Mouse (Mus musculus): ENCODE data around the gene Ugt8a. TPM values are rescaled to one million over a fixed set of nuclear protein-coding genes. Genes with fewer than 3 reads are reported as not detected.

Gene Ugt8a
- polyA plus RNA-seq (2015; fragmentation: Nextera tagmentation; extraction: Ambion mirVana): 14.5 and 15.8 TPM in 2 replicates

DNA sequence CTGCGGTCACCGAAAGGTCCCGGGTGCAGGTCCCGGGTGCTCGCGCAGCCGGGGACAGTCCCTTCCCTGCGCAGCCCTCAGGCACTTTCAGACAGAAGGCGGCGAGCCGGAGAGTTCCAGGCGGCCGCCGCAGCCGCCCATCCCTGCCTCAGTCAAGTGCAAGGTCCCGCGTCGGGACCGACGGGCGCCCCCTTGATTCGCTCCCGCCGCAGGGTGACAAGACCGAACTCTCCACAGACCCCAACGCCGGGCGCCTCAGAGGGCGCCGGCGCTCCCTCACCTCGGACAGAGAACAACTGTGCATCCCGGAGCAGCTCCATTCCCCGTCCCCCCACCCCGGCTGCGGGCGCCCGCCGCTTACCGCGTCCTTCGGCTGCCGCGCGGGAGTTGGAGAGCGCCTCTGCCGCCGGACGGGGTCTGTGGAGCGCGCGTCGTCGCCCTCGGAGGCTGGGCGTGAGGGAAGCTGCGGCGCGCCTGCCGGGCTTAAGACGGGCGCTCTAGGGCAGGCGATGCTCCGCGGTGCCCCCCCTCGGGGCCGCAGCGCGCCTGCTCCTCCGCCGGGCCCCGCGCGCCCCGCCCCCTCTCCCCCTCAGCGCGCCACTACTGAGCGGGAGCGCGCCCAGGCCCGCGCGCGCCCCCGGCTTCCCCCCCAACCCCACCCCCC lies at the start of gene Ugt8a:
Gene Ugt8a, minus strand, starts transcription at position 528 of the 664 bp plus-strand sequence.
- Histone ChIP-seq H3K36me3 (no peaks in the 10 kb centered on the region), H3K27ac (peak within 1 kb of the TSS; percentile 67)
- under 1% methylated on average over 47 of the region's 85 CpGs for WGBS

GRCm38 (mm10) chr3:125986639-125987038 lies 48.2 kb upstream of the Ugt8a start:
- Histone ChIP-seq H3K9me3 (no peaks in the 10 kb centered on the region), H3K36me3 (no peaks in the 10 kb centered on the region), H3K27me3 (replicated peaks) (no peaks in the 10 kb centered on the region), H3K27ac (no peak overlapping the region), H3K4me2 (no peak overlapping the region), H3K4me1 (no peaks in the 10 kb centered on the region), H3K4me3 (replicated peaks) (no peak overlapping the region), H3K9ac (no peak overlapping the region)
- no peak for ATAC-seq (ENCODE audit: insufficient read depth, low FRiP score, low read depth)

More for the DNA sequence above, at the start of gene Ugt8a:
- Histone ChIP-seq H3K4me2 (peak within 1 kb of the TSS; percentile 92), H3K9ac (peak within 1 kb of the TSS; percentile 48), H3K9me3 (no peaks in the 10 kb centered on the region), H3K4me1 (0 out of 2 replicates have a peak, but pooled peaks cover 7% of the 10 kb centered on the region), H3K4me3 (replicated peaks) (peak within 1 kb of the TSS; percentile 56), H3K27me3 (replicated peaks) (peaks cover 13% of the 10 kb centered on the region)
- ATAC-seq (ENCODE audit: insufficient read depth, low FRiP score, low read depth): peak; percentile 86

DNA sequence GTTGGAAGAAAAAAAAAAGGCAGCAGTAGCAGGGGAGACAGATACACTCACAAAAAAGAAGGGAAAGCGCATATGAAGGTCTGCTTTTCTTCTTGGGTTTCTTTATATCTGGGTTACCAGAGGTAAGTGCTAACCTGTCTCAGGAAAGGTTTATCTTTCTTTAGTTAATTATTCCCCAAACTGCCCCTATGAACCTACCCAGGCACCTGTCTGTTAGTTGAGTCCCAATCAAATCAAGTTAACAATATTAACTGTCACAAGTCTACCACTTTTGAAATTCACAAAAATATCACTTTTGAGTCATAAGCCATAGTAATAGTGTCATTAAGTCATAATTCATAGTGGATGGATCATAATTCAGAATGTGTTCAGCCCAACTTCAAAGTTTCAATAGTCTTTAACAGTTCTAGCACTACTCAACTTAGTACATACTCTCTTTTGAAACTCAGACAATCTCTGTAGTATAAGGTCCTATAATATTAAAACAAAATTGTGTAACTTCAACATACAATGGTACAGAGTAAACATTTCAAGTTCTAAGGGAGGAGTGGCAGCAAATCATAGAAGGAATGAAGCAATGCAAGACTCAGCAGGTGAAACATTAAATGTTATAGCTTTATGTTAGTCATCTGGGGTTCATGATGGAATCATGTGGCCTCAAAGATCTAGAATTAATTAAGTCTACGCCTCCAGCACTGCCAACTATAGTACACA lies 45.4 kb upstream of the Ugt8a start:
- no peak for ATAC-seq (ENCODE audit: insufficient read depth, low FRiP score, low read depth)

DNA sequence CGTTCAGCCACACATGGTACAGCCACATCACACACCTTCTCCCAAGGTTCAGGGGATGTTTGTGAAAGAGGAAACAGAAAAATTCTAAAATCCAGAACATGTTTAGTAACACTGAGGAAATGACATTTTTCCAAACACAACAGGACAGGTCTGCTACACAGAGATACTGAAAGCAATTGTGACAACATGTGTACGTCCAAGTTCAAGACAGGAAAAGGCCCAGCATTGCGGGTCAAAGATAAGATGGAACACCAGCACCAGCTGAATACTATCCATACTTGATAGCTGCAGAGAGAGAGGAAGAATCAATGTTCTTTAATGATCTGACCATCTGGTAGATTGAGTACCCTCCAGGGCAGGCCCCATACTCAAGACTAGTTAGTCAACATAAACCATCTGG lies 41.1 kb upstream of the Ugt8a start:
- H3K4me3 ChIP-seq (replicated peaks): no peak overlapping the region
- no peak overlapping the region for H3K4me2 ChIP-seq
- H3K27me3 ChIP-seq (replicated peaks): no peaks in the 10 kb centered on the region
- H3K9ac ChIP-seq: no peak overlapping the region
- no peaks in the 10 kb centered on the region for H3K9me3 ChIP-seq
- H3K36me3 ChIP-seq: no peaks in the 10 kb centered on the region
- no peak overlapping the region for H3K27ac ChIP-seq
- H3K4me1 ChIP-seq: no peaks in the 10 kb centered on the region
- 56% methylated on average over 3 of the region's 3 CpGs for WGBS
- ATAC-seq (ENCODE audit: insufficient read depth, low FRiP score, low read depth): no peak

More for the DNA sequence above, 45.4 kb upstream of the Ugt8a start:
- Histone ChIP-seq H3K9ac (no peak overlapping the region), H3K36me3 (no peaks in the 10 kb centered on the region), H3K4me2 (no peak overlapping the region), H3K27ac (no peak overlapping the region), H3K4me1 (no peaks in the 10 kb centered on the region), H3K4me3 (replicated peaks) (no peak overlapping the region), H3K27me3 (replicated peaks) (no peaks in the 10 kb centered on the region), H3K9me3 (no peaks in the 10 kb centered on the region)
- 85% methylated on average over 2 of the region's 2 CpGs for WGBS

- H3K27me3 ChIP-seq (replicated peaks): no peaks in the 10 kb centered on the region
- H3K27ac ChIP-seq: no peak overlapping the region
- H3K4me1 ChIP-seq: no peaks in the 10 kb centered on the region
- H3K4me2 ChIP-seq: no peak overlapping the region
- no peaks in the 10 kb centered on the region for H3K9me3 ChIP-seq
- no peak overlapping the region for H3K9ac ChIP-seq
- no peak overlapping the region for H3K4me3 ChIP-seq (replicated peaks)
- no peaks in the 10 kb centered on the region for H3K36me3 ChIP-seq
- no peak for ATAC-seq (ENCODE audit: insufficient read depth, low FRiP score, low read depth)
- WGBS: 60% methylated on average over 4 of the region's 4 CpGs
Observed at GRCm38 (mm10) chr3:125975899-125976298, 37.5 kb upstream of the Ugt8a start.

- no peak overlapping the region for H3K4me2 ChIP-seq
- no peak overlapping the region for H3K9ac ChIP-seq
- H3K9me3 ChIP-seq: no peaks in the 10 kb centered on the region
- H3K4me1 ChIP-seq: no peaks in the 10 kb centered on the region
- H3K4me3 ChIP-seq (replicated peaks): no peak overlapping the region
- no peak overlapping the region for H3K27ac ChIP-seq
- no peak for ATAC-seq (ENCODE audit: insufficient read depth, low FRiP score, low read depth)
- WGBS: 44% methylated on average over 4 of the region's 4 CpGs
- no peaks in the 10 kb centered on the region for H3K27me3 ChIP-seq (replicated peaks)
- no peaks in the 10 kb centered on the region for H3K36me3 ChIP-seq
Observed at GRCm38 (mm10) chr3:125969458-125969857, 31.0 kb upstream of the Ugt8a start.

DNA sequence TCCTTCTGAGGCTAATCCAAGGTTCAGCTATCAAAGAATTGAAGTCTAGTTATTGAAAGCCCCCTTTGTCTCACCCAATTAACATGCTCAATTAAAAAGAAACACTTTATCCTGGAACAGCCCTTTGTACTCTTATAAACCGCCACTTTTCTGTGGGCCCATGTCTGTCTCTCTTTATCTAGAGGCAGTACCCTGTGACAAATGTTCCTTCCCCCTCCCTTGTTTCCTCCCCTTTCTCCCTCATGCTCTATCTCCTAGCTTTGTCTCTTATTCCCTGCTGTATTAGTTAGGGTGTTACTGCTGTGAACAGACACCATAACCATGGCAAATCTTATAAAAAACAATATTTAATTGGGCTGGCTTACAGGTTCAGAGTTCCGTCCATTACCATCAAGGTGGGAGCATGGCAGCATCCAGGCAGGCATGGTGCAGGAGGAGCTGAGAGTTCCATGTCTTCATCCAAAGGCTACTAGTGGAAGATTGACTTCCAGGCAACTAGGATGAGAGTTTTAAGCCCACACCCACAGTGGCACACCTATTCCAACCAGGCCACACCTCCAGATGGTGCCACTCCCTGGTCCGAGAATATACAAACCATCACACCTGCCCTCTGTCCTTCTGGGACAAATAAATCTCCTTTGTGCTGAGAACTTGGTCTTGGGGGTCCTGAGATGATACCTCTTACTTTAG lies 17.9 kb upstream of the Ugt8a start:
- ATAC-seq (ENCODE audit: insufficient read depth, low FRiP score, low read depth): no peak
- Histone ChIP-seq H3K4me1 (no peaks in the 10 kb centered on the region), H3K4me2 (no peak overlapping the region), H3K4me3 (replicated peaks) (no peak overlapping the region), H3K9me3 (no peaks in the 10 kb centered on the region), H3K36me3 (no peaks in the 10 kb centered on the region), H3K9ac (no peak overlapping the region), H3K27ac (no peak overlapping the region), H3K27me3 (replicated peaks) (no peaks in the 10 kb centered on the region)
- 77% methylated on average over 3 of the region's 3 CpGs for WGBS

- WGBS: 33% methylated on average over 1 of the region's 1 CpGs
- Histone ChIP-seq H3K27me3 (replicated peaks) (no peaks in the 10 kb centered on the region), H3K9ac (no peak overlapping the region), H3K36me3 (no peaks in the 10 kb centered on the region), H3K4me1 (no peaks in the 10 kb centered on the region), H3K4me2 (no peak overlapping the region), H3K9me3 (no peaks in the 10 kb centered on the region), H3K4me3 (replicated peaks) (no peak overlapping the region), H3K27ac (no peak overlapping the region)
- no peak for ATAC-seq (ENCODE audit: insufficient read depth, low FRiP score, low read depth)
Observed at GRCm38 (mm10) chr3:125954881-125955280, 16.5 kb upstream of the Ugt8a start.

DNA sequence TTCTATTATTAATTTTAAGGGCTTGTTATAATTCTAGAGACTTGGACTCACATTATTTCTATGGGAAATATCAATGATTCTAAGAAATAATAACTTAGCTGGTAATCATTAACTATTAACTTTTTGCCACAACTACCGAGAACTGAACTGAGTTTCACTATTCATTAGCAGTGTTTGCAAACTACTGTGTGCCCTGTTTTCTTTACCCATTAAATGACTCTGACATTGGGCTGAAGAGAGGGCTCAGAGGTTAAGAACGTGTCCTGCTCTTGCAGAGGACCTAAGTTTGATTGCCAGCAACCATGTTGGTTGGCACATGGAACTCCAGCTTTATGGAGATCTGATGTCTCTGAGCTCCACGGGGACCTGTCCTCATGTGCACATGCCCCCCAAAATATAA lies 2.4 kb upstream of the Ugt8a start:
- WGBS: 59% methylated on average over 3 of the region's 3 CpGs
- ATAC-seq (ENCODE audit: insufficient read depth, low FRiP score, low read depth): no peak

GRCm38 (mm10) chr3:125938756-125939109 lies 314 bp upstream of the Ugt8a start:
- Histone ChIP-seq H3K27ac (peak overlapping the region; percentile 44), H3K4me1 (0 out of 2 replicates have a peak, but pooled peaks cover 7% of the 10 kb centered on the region), H3K4me3 (replicated peaks) (peak overlapping the region; percentile 56), H3K36me3 (no peaks in the 10 kb centered on the region), H3K9ac (no peak overlapping the region), H3K27me3 (replicated peaks) (peaks cover 13% of the 10 kb centered on the region), H3K4me2 (peak overlapping the region; percentile 92), H3K9me3 (no peaks in the 10 kb centered on the region)
- WGBS: 1% methylated on average over 35 of the region's 37 CpGs
- peak; percentile 72 for ATAC-seq (ENCODE audit: insufficient read depth, low FRiP score, low read depth)

More for the DNA sequence above, 2.4 kb upstream of the Ugt8a start:
- Histone ChIP-seq H3K27me3 (replicated peaks) (peaks cover 13% of the 10 kb centered on the region), H3K9me3 (no peaks in the 10 kb centered on the region), H3K4me1 (0 out of 2 replicates have a peak, but pooled peaks cover 7% of the 10 kb centered on the region), H3K36me3 (no peaks in the 10 kb centered on the region), H3K4me2 (no peak overlapping the region), H3K4me3 (replicated peaks) (no peak overlapping the region), H3K27ac (no peak overlapping the region), H3K9ac (no peak overlapping the region)

DNA sequence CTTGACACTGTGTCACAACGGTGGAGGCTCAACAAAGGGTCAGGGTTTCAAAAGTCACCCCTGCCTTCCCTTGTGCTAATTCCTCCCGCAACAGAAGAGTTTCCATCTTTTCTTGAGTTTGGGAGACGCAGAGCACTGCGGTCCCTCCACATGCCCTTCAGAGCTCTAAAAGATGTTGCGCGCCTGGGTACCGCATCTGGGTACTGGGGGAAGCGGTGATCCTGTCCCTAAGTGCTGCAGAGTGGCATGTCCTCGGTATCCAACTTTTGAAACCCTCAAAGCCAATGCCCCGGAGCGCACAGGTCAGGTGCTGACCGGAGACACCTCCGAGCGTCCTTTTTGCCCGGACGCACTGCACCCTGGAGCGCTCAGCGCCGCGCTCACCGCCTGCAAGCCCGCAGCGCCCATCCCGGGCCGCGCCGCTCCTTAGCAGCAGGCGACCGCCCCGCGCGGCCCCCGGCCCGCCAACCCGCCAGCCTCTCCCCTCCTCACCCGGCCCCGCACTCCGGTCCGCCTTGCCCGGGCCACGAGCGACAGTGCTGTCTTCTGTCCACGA lies 805 bp downstream of the Ugt8a start:
- Histone ChIP-seq H3K9me3 (no peaks in the 10 kb centered on the region), H3K27me3 (replicated peaks) (peaks cover 13% of the 10 kb centered on the region), H3K9ac (peak overlapping the region; percentile 48), H3K36me3 (no peaks in the 10 kb centered on the region), H3K4me3 (replicated peaks) (peak overlapping the region; percentile 56), H3K4me1 (0 out of 2 replicates have a peak, but pooled peaks cover 7% of the 10 kb centered on the region), H3K27ac (peak overlapping the region; percentile 67), H3K4me2 (peak overlapping the region; percentile 92)
- 1% methylated on average over 43 of the region's 43 CpGs for WGBS
- ATAC-seq (ENCODE audit: insufficient read depth, low FRiP score, low read depth): peak; percentile 37

GRCm38 (mm10) chr3:125935796-125936195 lies 2.6 kb downstream of the Ugt8a start:
- H3K27me3 ChIP-seq (replicated peaks): peaks cover 13% of the 10 kb centered on the region
- H3K4me3 ChIP-seq (replicated peaks): no peak overlapping the region
- ATAC-seq (ENCODE audit: insufficient read depth, low FRiP score, low read depth): no peak
- H3K4me2 ChIP-seq: no peak overlapping the region
- no peaks in the 10 kb centered on the region for H3K9me3 ChIP-seq
- H3K4me1 ChIP-seq: 0 out of 2 replicates have a peak, but pooled peaks cover 7% of the 10 kb centered on the region
- no peak overlapping the region for H3K27ac ChIP-seq
- H3K9ac ChIP-seq: no peak overlapping the region
- no peaks in the 10 kb centered on the region for H3K36me3 ChIP-seq
